Mouse (Mus musculus): ENCODE data around the gene Psma3. TPM values are rescaled to one million over a fixed set of nuclear protein-coding genes. Genes with fewer than 3 reads are reported as not detected.
A peak's percentile ranks its signal among the peaks of the same experiment; 100 is the strongest.
"Not testable (repeated sequence)": the region's sequence is repeated elsewhere in the genome, so short reads cannot be mapped to it uniquely, and the experiment has no call there.

Psma3 gene
- polyA plus RNA-seq, 1 experiment from 2014 or later = 589 TPM

GRCm38 (mm10) chr12:71024411-71024810 lies 50.0 kb downstream of the Psma3 start:
- Histone ChIP-seq H3K36me3 (ENCODE audit: control insufficient read depth, insufficient read depth, low read length) (peaks cover 90% of the 10 kb centered on the region), H3K4me3 (ENCODE audit: low read depth, low read length) (no peak overlapping the region), H3K4me1 (ENCODE audit: control insufficient read depth, insufficient read depth, low read length) (no peaks in the 10 kb centered on the region), H3K4me2 (ENCODE audit: low read depth, low read length) (no peak overlapping the region), H3K9me3 (ENCODE audit: control insufficient read depth, low read length) (no peaks in the 10 kb centered on the region), H3K27me3 (replicated peaks; ENCODE audit: control insufficient read depth, insufficient read depth, low read length) (no peaks in the 10 kb centered on the region), H3K9ac (ENCODE audit: low read depth, low read length) (no peak overlapping the region), H3K27ac (replicated peaks; ENCODE audit: low read depth, low read length) (no peak overlapping the region)
- WGBS = 97% methylated on average over 10 of the region's 10 CpGs
- DNase-seq (ENCODE audit: low spot score) = no peak
- no peak for ATAC-seq (ENCODE audit: low read depth)

- peaks cover 82% of the 10 kb centered on the region for H3K36me3 ChIP-seq (ENCODE audit: control insufficient read depth, insufficient read depth, low read length)
- ATAC-seq (ENCODE audit: low read depth); H3K9me3 ChIP-seq (ENCODE audit: control insufficient read depth, low read length); H3K4me2 ChIP-seq (ENCODE audit: low read depth, low read length); H3K27ac ChIP-seq (replicated peaks; ENCODE audit: low read depth, low read length); DNase-seq (ENCODE audit: low spot score); H3K9ac ChIP-seq (ENCODE audit: low read depth, low read length); H3K27me3 ChIP-seq (replicated peaks; ENCODE audit: control insufficient read depth, insufficient read depth, low read length); H3K4me1 ChIP-seq (ENCODE audit: control insufficient read depth, insufficient read depth, low read length); H3K4me3 ChIP-seq (ENCODE audit: low read depth, low read length): not testable (repeated sequence)
- 98% methylated on average over 8 of the region's 8 CpGs for WGBS
Measured at GRCm38 (mm10) chr12:71028265-71028664, 53.8 kb downstream of the Psma3 start.

- peaks cover 72% of the 10 kb centered on the region for H3K36me3 ChIP-seq (ENCODE audit: control insufficient read depth, insufficient read depth, low read length)
- no peaks in the 10 kb centered on the region for H3K27me3 ChIP-seq (replicated peaks; ENCODE audit: control insufficient read depth, insufficient read depth, low read length)
- no peak overlapping the region for H3K9ac ChIP-seq (ENCODE audit: low read depth, low read length)
- H3K4me1 ChIP-seq (ENCODE audit: control insufficient read depth, insufficient read depth, low read length) = no peaks in the 10 kb centered on the region
- DNase-seq (ENCODE audit: low spot score) (no peak), ATAC-seq (ENCODE audit: low read depth) (no peak)
- 91% methylated on average over 8 of the region's 8 CpGs for WGBS
- H3K9me3 ChIP-seq (ENCODE audit: control insufficient read depth, low read length) = no peaks in the 10 kb centered on the region
- H3K27ac ChIP-seq (replicated peaks; ENCODE audit: low read depth, low read length) = no peak overlapping the region
- no peak overlapping the region for H3K4me3 ChIP-seq (ENCODE audit: low read depth, low read length)
- no peak overlapping the region for H3K4me2 ChIP-seq (ENCODE audit: low read depth, low read length)
Measured at GRCm38 (mm10) chr12:71030260-71030659, 55.8 kb downstream of the Psma3 start.

- no peak overlapping the region for H3K9ac ChIP-seq (ENCODE audit: low read depth, low read length)
- H3K36me3 ChIP-seq (ENCODE audit: control insufficient read depth, insufficient read depth, low read length) = peaks cover 69% of the 10 kb centered on the region
- H3K4me3 ChIP-seq (ENCODE audit: low read depth, low read length) = no peak overlapping the region
- no peaks in the 10 kb centered on the region for H3K4me1 ChIP-seq (ENCODE audit: control insufficient read depth, insufficient read depth, low read length)
- DNase-seq (ENCODE audit: low spot score) = no peak
- no peak overlapping the region for H3K4me2 ChIP-seq (ENCODE audit: low read depth, low read length)
- no peak for ATAC-seq (ENCODE audit: low read depth)
- H3K9me3 ChIP-seq (ENCODE audit: control insufficient read depth, low read length) = no peaks in the 10 kb centered on the region
- H3K27me3 ChIP-seq (replicated peaks; ENCODE audit: control insufficient read depth, insufficient read depth, low read length) = no peaks in the 10 kb centered on the region
- 93% methylated on average over 5 of the region's 5 CpGs for WGBS
- H3K27ac ChIP-seq (replicated peaks; ENCODE audit: low read depth, low read length) = no peak overlapping the region
Measured at GRCm38 (mm10) chr12:71030722-71031121, 56.3 kb downstream of the Psma3 start.

GRCm38 (mm10) chr12:71035826-71036225 lies 61.4 kb downstream of the Psma3 start:
- Histone ChIP-seq H3K4me2 (ENCODE audit: low read depth, low read length) (no peak overlapping the region), H3K4me3 (ENCODE audit: low read depth, low read length) (no peak overlapping the region), H3K9ac (ENCODE audit: low read depth, low read length) (no peak overlapping the region), H3K9me3 (ENCODE audit: control insufficient read depth, low read length) (no peaks in the 10 kb centered on the region), H3K27me3 (replicated peaks; ENCODE audit: control insufficient read depth, insufficient read depth, low read length) (no peaks in the 10 kb centered on the region), H3K36me3 (ENCODE audit: control insufficient read depth, insufficient read depth, low read length) (peaks cover 77% of the 10 kb centered on the region), H3K4me1 (ENCODE audit: control insufficient read depth, insufficient read depth, low read length) (no peaks in the 10 kb centered on the region), H3K27ac (replicated peaks; ENCODE audit: low read depth, low read length) (no peak overlapping the region)
- 88% methylated on average over 4 of the region's 4 CpGs for WGBS
- ATAC-seq (ENCODE audit: low read depth) = no peak
- DNase-seq (ENCODE audit: low spot score) = no peak

- Histone ChIP-seq H3K9me3 (ENCODE audit: control insufficient read depth, low read length) (no peaks in the 10 kb centered on the region), H3K36me3 (ENCODE audit: control insufficient read depth, insufficient read depth, low read length) (peaks cover 83% of the 10 kb centered on the region), H3K4me1 (ENCODE audit: control insufficient read depth, insufficient read depth, low read length) (no peaks in the 10 kb centered on the region), H3K27ac (replicated peaks; ENCODE audit: low read depth, low read length) (no peak overlapping the region), H3K4me2 (ENCODE audit: low read depth, low read length) (no peak overlapping the region), H3K9ac (ENCODE audit: low read depth, low read length) (no peak overlapping the region), H3K4me3 (ENCODE audit: low read depth, low read length) (no peak overlapping the region), H3K27me3 (replicated peaks; ENCODE audit: control insufficient read depth, insufficient read depth, low read length) (no peaks in the 10 kb centered on the region)
- peak; percentile 49 for DNase-seq (ENCODE audit: low spot score)
- ATAC-seq (ENCODE audit: low read depth) = no peak
- WGBS = 88% methylated on average over 12 of the region's 12 CpGs
Measured at GRCm38 (mm10) chr12:71036729-71037404, 62.4 kb downstream of the Psma3 start.

- Histone ChIP-seq H3K4me3 (ENCODE audit: low read depth, low read length) (no peak overlapping the region), H3K36me3 (ENCODE audit: control insufficient read depth, insufficient read depth, low read length) (peaks cover 90% of the 10 kb centered on the region), H3K9ac (ENCODE audit: low read depth, low read length) (no peak overlapping the region), H3K27ac (replicated peaks; ENCODE audit: low read depth, low read length) (no peak overlapping the region), H3K4me2 (ENCODE audit: low read depth, low read length) (no peak overlapping the region), H3K4me1 (ENCODE audit: control insufficient read depth, insufficient read depth, low read length) (no peaks in the 10 kb centered on the region), H3K27me3 (replicated peaks; ENCODE audit: control insufficient read depth, insufficient read depth, low read length) (no peaks in the 10 kb centered on the region), H3K9me3 (ENCODE audit: control insufficient read depth, low read length) (no peaks in the 10 kb centered on the region)
- ATAC-seq (ENCODE audit: low read depth) (no peak), DNase-seq (ENCODE audit: low spot score) (no peak)
- WGBS = 86% methylated on average over 7 of the region's 7 CpGs
Measured at GRCm38 (mm10) chr12:71040462-71040861, 66.0 kb downstream of the Psma3 start.

- Histone ChIP-seq H3K4me1 (ENCODE audit: control insufficient read depth, insufficient read depth, low read length) (peaks cover under 1% of the 10 kb centered on the region; the same call in 1 of the 2 replicates), H3K9ac (ENCODE audit: low read depth, low read length) (no peak overlapping the region), H3K9me3 (ENCODE audit: control insufficient read depth, low read length) (0 out of 2 replicates have a peak, but pooled peaks cover 6% of the 10 kb centered on the region), H3K27me3 (replicated peaks; ENCODE audit: control insufficient read depth, insufficient read depth, low read length) (no peaks in the 10 kb centered on the region), H3K4me2 (ENCODE audit: low read depth, low read length) (no peak overlapping the region), H3K36me3 (ENCODE audit: control insufficient read depth, insufficient read depth, low read length) (peaks cover 87% of the 10 kb centered on the region), H3K27ac (replicated peaks; ENCODE audit: low read depth, low read length) (no peak overlapping the region), H3K4me3 (ENCODE audit: low read depth, low read length) (no peak overlapping the region)
- DNase-seq (ENCODE audit: low spot score) = no peak
- no peak for ATAC-seq (ENCODE audit: low read depth)
- WGBS = 96% methylated on average over 1 of the region's 1 CpGs
Measured at GRCm38 (mm10) chr12:71042451-71042850, 68.0 kb downstream of the Psma3 start.

GRCm38 (mm10) chr12:71043571-71043970 lies 69.2 kb downstream of the Psma3 start:
- peaks cover 76% of the 10 kb centered on the region for H3K36me3 ChIP-seq (ENCODE audit: control insufficient read depth, insufficient read depth, low read length)

More at GRCm38 (mm10) chr12:71043571-71043970, 69.2 kb downstream of the Psma3 start:
- no peak overlapping the region for H3K9ac ChIP-seq (ENCODE audit: low read depth, low read length)
- no peak overlapping the region for H3K4me3 ChIP-seq (ENCODE audit: low read depth, low read length)
- H3K9me3 ChIP-seq (ENCODE audit: control insufficient read depth, low read length) = 0 out of 2 replicates have a peak, but pooled peaks cover 6% of the 10 kb centered on the region
- H3K4me2 ChIP-seq (ENCODE audit: low read depth, low read length) = no peak overlapping the region
- DNase-seq (ENCODE audit: low spot score) (no peak), ATAC-seq (ENCODE audit: low read depth) (no peak)
- 90% methylated on average over 3 of the region's 3 CpGs for WGBS
- H3K27me3 ChIP-seq (replicated peaks; ENCODE audit: control insufficient read depth, insufficient read depth, low read length) = no peaks in the 10 kb centered on the region
- no peak overlapping the region for H3K27ac ChIP-seq (replicated peaks; ENCODE audit: low read depth, low read length)
- peaks cover 8% of the 10 kb centered on the region; the same call in 1 of the 2 replicates for H3K4me1 ChIP-seq (ENCODE audit: control insufficient read depth, insufficient read depth, low read length)
